Mouse (Mus musculus) forebrain, postnatal 0 days (tissue): ENCODE results near the gene Cela2a. TPM values are rescaled to one million over a fixed set of nuclear protein-coding genes. Genes with fewer than 3 reads are reported as not detected.

ENCODE experiments used
- ATAC-seq: fragments of 200-750 bp; cut with Nextera tagmentation; 2 replicates; pipeline ENCODE4 v1.8.0; 2017; ENCODE audit warnings: mild to moderate bottlenecking, moderate library complexity
- DNase-seq: peaks from one replicate; pipeline ENCODE4 v3.0.0-alpha.2; 2015
- H3K27ac ChIP-seq: fragments of 300-500 bp; sonication (generic); 2 replicates; pipeline ENCODE4 v1.5.1; 2014; ENCODE audit warnings: low read depth, mild to moderate bottlenecking, antibody characterized with exemption, low read length, moderate library complexity, mixed read lengths
- H3K27me3 ChIP-seq: fragments of 300-500 bp; sonication (generic); 2 replicates; pipeline ENCODE4 v1.6.1; 2014; ENCODE audit warnings: mild to moderate bottlenecking, low read length, mixed read lengths; ENCODE audit not compliant: insufficient read depth
- H3K36me3 ChIP-seq: fragments of 300-500 bp; sonication (generic); 2 replicates; pipeline ENCODE4 v1.6.1; 2014; ENCODE audit warnings: mild to moderate bottlenecking, moderate library complexity; ENCODE audit not compliant: insufficient read depth
- H3K4me1 ChIP-seq: fragments of 300-500 bp; sonication (generic); 2 replicates; pipeline ENCODE4 v1.6.1; 2014; ENCODE audit warnings: antibody characterized with exemption; ENCODE audit not compliant: insufficient read depth
- H3K4me2 ChIP-seq: fragments of 300-500 bp; sonication (generic); 2 replicates; pipeline ENCODE4 v1.6.1; 2014; ENCODE audit warnings: low read depth, mild to moderate bottlenecking, moderate library complexity
- H3K4me3 ChIP-seq: fragments of 300-500 bp; sonication (generic); 2 replicates; pipeline ENCODE4 v1.5.1; 2014; ENCODE audit warnings: low read depth, low read length, mixed read lengths
- H3K9ac ChIP-seq: fragments of 300-500 bp; sonication (generic); 2 replicates; pipeline ENCODE4 v1.6.1; 2014; ENCODE audit warnings: mild to moderate bottlenecking
- H3K9me3 ChIP-seq: fragments of 300-500 bp; sonication (generic); 2 replicates; pipeline ENCODE4 v1.6.1; 2016; ENCODE audit warnings: low read length
- CTCF ChIP-seq: sonication (generic); IDR thresholded peaks from 2 replicates; pipeline ENCODE4 v1.5.1; 2016; ENCODE audit warnings: antibody characterized with exemption, control low read depth, low read depth
- WGBS: fragments of 180-500 bp; shearing (Covaris S2); extraction: QIAGEN DNeasy Blood & Tissue Kit; methylation state at CpG from one replicate; pipeline ENCODE4 v1.1.7; 2014; 5-methylcytosine and 5-hydroxymethylcytosine counted together
- polyA plus RNA-seq: library from polyadenylated mRNA; unstranded; fragments of >200 nt; fragmentation: Nextera tagmentation; extraction: Ambion mirVana; gene quantifications from 2 replicates; pipeline ENCODE4 v1.2.1, GENCODE M21; 2015
- total RNA-seq: library from RNA; depleted of rRNA; stranded (reverse); fragments of >200 nt; gene quantifications from 2 replicates; pipeline ENCODE4 v1.2.3, GENCODE M21; 2014

Cela2a gene
- total and polyA plus RNA-seq, 2 experiments from 2014 or later: 0.39 TPM; not detected in 1

- H3K4me1 ChIP-seq: no peaks in the 10 kb centered on the region
- no peak for TF ChIP-seq CTCF
- no peak overlapping the region for H3K9ac ChIP-seq
- no peak overlapping the region for H3K4me2 ChIP-seq
- peaks cover 10% of the 10 kb centered on the region; the same call in 1 of the 2 replicates for H3K36me3 ChIP-seq
- no peak overlapping the region for H3K4me3 ChIP-seq
- 94% methylated on average over 7 of the region's 7 CpGs for WGBS
- H3K27me3 ChIP-seq: no peaks in the 10 kb centered on the region
- DNase-seq (no peak), ATAC-seq (no peak)
- no peak overlapping the region for H3K27ac ChIP-seq
- H3K9me3 ChIP-seq: no peaks in the 10 kb centered on the region
These were observed 6.6 kb downstream of the Cela2a start for GRCm38 (mm10) chr4:141819316-141819715.

GRCm38 (mm10) chr4:141818861-141819260 is 7.1 kb downstream of the Cela2a start:
- no peak overlapping the region for H3K9ac ChIP-seq
- 94% methylated on average over 13 of the region's 13 CpGs for WGBS
- no peak for TF ChIP-seq CTCF
- H3K4me3 ChIP-seq: no peak overlapping the region
- no peaks in the 10 kb centered on the region for H3K9me3 ChIP-seq
- H3K4me1 ChIP-seq: no peaks in the 10 kb centered on the region
- no peak overlapping the region for H3K27ac ChIP-seq
- H3K4me2 ChIP-seq: no peak overlapping the region
- ATAC-seq (no peak), DNase-seq (no peak)
- H3K27me3 ChIP-seq: no peaks in the 10 kb centered on the region
- peaks cover 14% of the 10 kb centered on the region; the same call in 1 of the 2 replicates for H3K36me3 ChIP-seq

GRCm38 (mm10) chr4:141817706-141818105 is 8.3 kb downstream of the Cela2a start:
- Histone ChIP-seq H3K4me3 (no peak overlapping the region), H3K36me3 (peaks cover 24% of the 10 kb centered on the region), H3K4me1 (no peaks in the 10 kb centered on the region), H3K9me3 (no peaks in the 10 kb centered on the region), H3K27me3 (no peaks in the 10 kb centered on the region), H3K4me2 (no peak overlapping the region), H3K27ac (no peak overlapping the region), H3K9ac (no peak overlapping the region)
- no peak for TF ChIP-seq CTCF
- ATAC-seq (no peak), DNase-seq (no peak)
- WGBS: 52% methylated on average over 10 of the region's 10 CpGs

GRCm38 (mm10) chr4:141816776-141817655 is 8.9 kb downstream of the Cela2a start:
- no peak overlapping the region for H3K4me3 ChIP-seq
- ATAC-seq: no peak
- no peak overlapping the region for H3K9ac ChIP-seq
- H3K27me3 ChIP-seq: no peaks in the 10 kb centered on the region
- no peaks in the 10 kb centered on the region for H3K9me3 ChIP-seq
- peaks cover 31% of the 10 kb centered on the region for H3K36me3 ChIP-seq
- TF ChIP-seq CTCF: no peak
- WGBS: 57% methylated on average over 14 of the region's 14 CpGs
- H3K27ac ChIP-seq: no peak overlapping the region
- no peak overlapping the region for H3K4me2 ChIP-seq
- no peaks in the 10 kb centered on the region for H3K4me1 ChIP-seq
- DNase-seq: no peak

GRCm38 (mm10) chr4:141816267-141816666 is 9.7 kb downstream of the Cela2a start:
- WGBS: 86% methylated on average over 7 of the region's 7 CpGs
- Histone ChIP-seq H3K27me3 (no peaks in the 10 kb centered on the region), H3K9ac (no peak overlapping the region), H3K9me3 (no peaks in the 10 kb centered on the region), H3K36me3 (peaks cover 38% of the 10 kb centered on the region), H3K4me2 (no peak overlapping the region), H3K27ac (no peak overlapping the region), H3K4me3 (no peak overlapping the region), H3K4me1 (no peaks in the 10 kb centered on the region)
- no peak for DNase-seq
- no peak for TF ChIP-seq CTCF
- no peak for ATAC-seq

- Histone ChIP-seq H3K27me3 (no peaks in the 10 kb centered on the region), H3K4me3 (no peak overlapping the region), H3K4me2 (no peak overlapping the region), H3K9me3 (no peaks in the 10 kb centered on the region), H3K4me1 (no peaks in the 10 kb centered on the region), H3K9ac (no peak overlapping the region), H3K27ac (no peak overlapping the region), H3K36me3 (peaks cover 85% of the 10 kb centered on the region)
- WGBS: 96% methylated on average over 7 of the region's 7 CpGs
- TF ChIP-seq CTCF: no peak
- DNase-seq (no peak), ATAC-seq (no peak)
These were observed 14.6 kb downstream of the Cela2a start for GRCm38 (mm10) chr4:141811375-141811774.

- Histone ChIP-seq H3K9me3 (no peaks in the 10 kb centered on the region), H3K27ac (no peak overlapping the region), H3K9ac (no peak overlapping the region), H3K36me3 (peaks cover 89% of the 10 kb centered on the region), H3K27me3 (no peaks in the 10 kb centered on the region), H3K4me3 (no peak overlapping the region), H3K4me1 (no peaks in the 10 kb centered on the region), H3K4me2 (no peak overlapping the region)
- 95% methylated on average over 2 of the region's 2 CpGs for WGBS
- ATAC-seq (no peak), DNase-seq (no peak)
- TF ChIP-seq CTCF: 0 out of 2 replicates have a peak, but pooled peaks have one; percentile 6
These were observed 15.0 kb downstream of the Cela2a start for GRCm38 (mm10) chr4:141810975-141811374.
